Mouse (Mus musculus) liver, adult (tissue): ENCODE measurements around the gene Zfp385a.
A peak's percentile ranks its signal among the peaks of the same experiment; 100 is the strongest.

Source experiments
- GATA4 ChIP-seq: IDR thresholded peaks from 2 replicates; pipeline ENCODE4 v1.6.1; 2014; ENCODE audit warnings: mild to moderate bottlenecking, low read length; ENCODE audit not compliant: insufficient replicate concordance

The Zfp385a gene

GRCm38 (mm10) chr15:103308056-103308875, 31.6 kb downstream of the Zfp385a start:
- no peak for TF ChIP-seq GATA4

DNA sequence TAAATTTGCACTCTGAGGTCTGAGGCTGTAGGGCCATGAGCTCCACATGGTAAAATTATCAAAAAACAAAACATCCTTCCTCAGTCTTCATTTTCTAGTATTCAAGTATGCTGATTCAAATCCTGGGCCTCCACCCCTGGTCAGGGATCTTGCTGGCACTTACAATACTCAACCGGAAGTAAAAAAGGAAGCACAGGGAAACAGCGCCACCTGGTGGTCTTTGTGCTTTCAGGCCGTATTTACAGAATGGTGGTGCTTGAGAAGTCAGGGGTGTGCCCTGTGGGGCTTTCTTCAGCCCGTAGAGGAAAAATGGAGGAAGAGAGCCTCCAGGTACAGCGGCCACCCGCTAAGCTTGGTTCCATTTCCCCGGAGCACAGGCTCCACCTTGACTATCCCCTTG, 32.8 kb downstream of the Zfp385a start:
- no peak for TF ChIP-seq GATA4

DNA sequence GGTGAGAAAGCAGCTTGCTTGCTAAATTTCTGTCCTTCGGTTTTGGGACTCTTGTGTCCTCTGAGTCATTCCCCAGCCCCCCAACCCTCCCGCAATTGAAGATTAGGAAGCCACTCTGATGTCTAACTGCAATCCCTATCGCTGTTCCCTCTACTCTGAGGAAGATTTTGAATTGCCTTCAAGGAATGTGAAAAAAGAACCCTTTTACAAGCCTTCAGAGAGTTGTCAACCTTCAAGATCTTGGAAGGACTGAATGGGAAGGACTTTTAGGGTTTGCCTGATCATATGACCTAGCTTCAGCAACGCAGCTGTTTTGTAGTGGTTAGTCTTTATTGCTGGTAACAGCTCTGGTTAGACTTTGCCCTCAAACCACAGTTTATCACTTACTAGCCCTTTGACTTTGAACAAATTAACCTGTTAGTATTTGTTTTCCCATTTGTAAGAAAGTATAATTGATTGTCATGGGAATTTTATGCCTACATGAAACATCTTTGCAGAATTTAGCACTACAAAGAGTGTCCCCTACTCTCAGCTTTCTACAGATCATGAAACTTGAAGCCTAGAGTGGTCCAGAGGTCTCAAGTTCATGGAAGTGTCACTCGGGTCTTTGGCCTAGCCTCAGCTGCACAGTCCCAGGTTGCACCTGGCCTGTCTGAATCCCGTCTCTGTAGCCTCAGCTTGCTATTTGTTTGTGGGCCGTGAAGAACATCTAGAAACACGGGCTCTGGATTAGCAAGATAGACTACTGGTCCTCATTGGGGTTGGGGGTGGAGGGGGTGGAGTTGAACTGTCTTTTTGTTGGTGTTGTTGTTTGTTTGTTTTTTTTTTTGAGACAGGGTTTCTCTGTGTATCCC, 33.9 kb downstream of the Zfp385a start:
- TF ChIP-seq GATA4, result no peak

DNA sequence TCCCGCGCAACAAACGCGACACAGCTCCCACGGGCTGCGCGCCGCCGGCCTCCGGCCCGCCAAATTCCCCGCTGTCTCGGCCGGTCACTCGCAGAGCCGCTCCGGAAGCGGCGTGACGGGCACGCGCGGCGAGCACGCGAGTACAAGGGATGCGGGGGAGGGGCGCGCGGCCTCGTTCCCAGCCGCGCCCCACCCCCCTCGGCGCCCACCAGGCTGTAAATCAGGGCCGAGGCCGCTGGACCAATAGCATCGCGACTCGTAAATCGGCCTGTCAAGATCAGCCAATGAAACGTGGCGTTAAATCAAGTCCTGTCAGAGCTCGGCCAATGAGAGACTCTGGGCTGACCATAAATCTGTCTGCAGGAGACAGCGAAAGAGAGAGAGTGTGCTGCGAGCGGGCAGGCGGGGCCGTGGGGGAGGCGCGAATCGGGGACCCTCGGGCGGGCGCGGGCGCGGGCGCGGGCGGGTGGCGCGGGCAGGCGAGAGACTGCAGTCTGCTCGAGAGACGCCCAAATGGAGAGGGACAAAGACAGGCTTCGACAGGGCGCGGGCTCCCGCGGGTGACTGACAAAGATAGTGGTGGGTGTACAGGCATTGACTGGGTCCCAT, 34.7 kb downstream of the Zfp385a start:
- TF ChIP-seq GATA4, result peak; percentile 32; the same call in 1 of the 2 replicates

- no peak for TF ChIP-seq GATA4
These were observed 35.3 kb downstream of the Zfp385a start for GRCm38 (mm10) chr15:103304616-103304969.

DNA sequence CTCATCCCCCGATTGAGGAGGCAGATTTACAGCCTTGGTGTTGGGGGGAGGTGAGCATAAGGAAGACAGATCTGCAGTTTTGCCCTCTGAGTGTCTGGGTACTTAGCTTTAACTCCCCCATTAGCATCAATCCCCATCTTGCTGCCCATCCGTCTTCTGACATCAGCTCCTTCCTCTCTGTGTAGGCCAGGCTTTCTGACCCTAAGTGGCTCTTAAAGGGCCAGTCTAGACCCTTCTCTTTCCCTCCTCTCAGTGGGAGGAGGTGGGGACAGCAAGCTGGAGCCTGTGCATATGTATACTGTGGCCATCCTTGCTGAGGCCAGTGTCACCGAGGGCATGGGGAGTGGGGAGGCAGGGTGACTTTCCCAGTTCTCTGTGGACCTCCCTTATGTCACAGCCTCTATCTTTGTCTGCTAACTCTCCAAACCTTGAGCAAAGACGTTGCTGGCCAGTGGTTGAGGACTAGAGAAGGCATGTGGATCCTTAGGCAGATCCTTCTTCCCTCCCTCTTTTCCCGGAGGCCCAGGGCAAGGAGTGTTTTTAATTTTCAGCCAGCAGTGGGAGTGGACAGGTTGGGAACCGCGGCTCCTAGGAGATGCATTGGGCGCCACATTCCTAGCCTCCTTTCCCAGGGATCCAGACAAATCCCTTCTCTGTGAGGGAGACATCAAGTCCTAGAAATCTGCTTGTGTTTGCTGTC, 35.8 kb downstream of the Zfp385a start:
- no peak for TF ChIP-seq GATA4

DNA sequence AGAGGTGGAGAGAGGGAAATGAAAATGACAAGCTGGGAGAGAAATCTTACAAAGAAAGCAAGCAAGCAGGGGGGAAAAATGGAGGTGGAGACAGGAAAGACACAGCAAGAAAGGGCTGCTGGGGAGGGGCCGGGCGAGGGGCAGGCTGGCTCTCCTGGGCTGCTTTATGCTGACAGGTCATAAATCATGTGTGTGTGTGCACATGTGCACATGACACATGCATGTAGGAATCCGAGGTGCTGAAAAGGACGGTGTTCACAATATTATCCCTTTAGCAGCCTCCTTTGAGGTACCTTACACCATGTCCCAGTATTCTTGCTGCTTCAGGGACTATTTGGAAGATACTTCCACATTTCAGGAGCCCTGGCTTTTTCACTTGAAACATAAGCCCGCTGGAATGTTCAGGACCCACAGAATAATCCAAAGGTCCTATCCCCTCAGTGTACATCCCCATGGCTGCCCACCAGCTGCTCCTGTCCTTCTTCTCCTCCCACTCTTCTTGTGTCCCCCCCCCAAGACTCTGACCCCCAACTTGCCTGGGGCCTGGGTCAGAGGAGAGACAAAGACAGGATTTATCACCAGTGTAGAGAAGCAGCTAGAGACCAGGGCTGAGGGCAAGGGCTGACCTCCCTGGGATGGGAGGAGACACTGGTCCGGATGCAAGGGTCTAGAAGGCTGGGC, 37.4 kb downstream of the Zfp385a start:
- TF ChIP-seq GATA4, result no peak

GRCm38 (mm10) chr15:103301547-103302340, 38.1 kb downstream of the Zfp385a start:
- no peak for TF ChIP-seq GATA4

DNA sequence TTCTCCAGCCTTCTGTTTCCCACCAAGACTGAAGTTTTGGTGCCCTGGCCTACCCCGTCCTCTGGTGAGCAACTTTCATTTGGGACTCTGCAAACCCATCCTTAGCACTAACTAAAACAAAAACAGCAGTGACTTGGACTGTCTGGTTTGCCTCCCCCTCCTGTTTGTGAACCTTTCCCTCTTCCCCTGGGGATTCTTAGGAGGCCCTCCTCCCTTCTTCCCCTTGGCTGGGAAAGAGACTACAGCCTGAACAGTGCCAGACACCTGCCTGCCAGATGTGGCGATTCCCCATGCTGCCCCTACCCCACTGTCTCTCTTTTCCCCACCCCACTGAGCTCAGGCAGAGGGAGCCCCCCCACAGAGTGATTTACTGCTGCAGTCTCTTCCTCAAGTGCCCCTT, 38.8 kb downstream of the Zfp385a start:
- TF ChIP-seq GATA4, result no peak

GRCm38 (mm10) chr15:103300560-103300959, 39.3 kb downstream of the Zfp385a start:
- no peak for TF ChIP-seq GATA4

GRCm38 (mm10) chr15:103300067-103300471, 39.8 kb downstream of the Zfp385a start:
- TF ChIP-seq GATA4, result no peak

DNA sequence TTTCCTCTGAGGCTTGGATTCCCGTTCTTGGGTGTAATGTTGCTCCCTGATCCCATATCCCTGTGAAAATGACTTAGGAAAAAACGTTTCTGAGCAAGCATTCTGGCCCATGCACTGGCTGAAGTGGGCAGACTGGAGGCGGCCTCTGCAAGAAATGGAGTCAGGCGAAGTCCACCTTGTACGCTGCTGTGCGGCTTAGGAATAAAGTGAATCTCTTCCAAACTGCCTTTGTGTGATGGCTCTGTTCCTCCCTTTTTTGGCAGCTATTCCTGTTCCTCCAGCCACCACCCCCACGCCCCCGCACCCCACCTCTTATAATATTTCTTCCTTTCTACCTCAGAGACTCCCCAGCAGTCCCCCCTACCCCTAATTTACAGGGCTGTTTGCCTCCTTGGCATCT, 40.2 kb downstream of the Zfp385a start:
- TF ChIP-seq GATA4, result no peak

GRCm38 (mm10) chr15:103298861-103299616, 40.9 kb downstream of the Zfp385a start:
- TF ChIP-seq GATA4, result no peak
